Mouse (Mus musculus) ES-Bruce4 (cell line): ENCODE data around the gene Lgals1. TPM values are rescaled to one million over a fixed set of nuclear protein-coding genes. Genes with fewer than 3 reads are reported as not detected.
A peak's percentile ranks its signal among the peaks of the same experiment; 100 is the strongest.

Experiments
- H3K27ac ChIP-seq: 2 replicates; pipeline ENCODE4 v1.5.1; 2012; ENCODE audit warnings: low read length, inconsistent platforms; ENCODE audit not compliant: insufficient read depth
- H3K27me3 ChIP-seq: 2 replicates; pipeline ENCODE4 v1.6.1; 2012; ENCODE audit warnings: mild to moderate bottlenecking, low read length, inconsistent platforms; ENCODE audit not compliant: control insufficient read depth, poor library complexity, insufficient read depth, severe bottlenecking
- H3K36me3 ChIP-seq: 2 replicates; pipeline ENCODE4 v1.6.1; 2012; ENCODE audit warnings: inconsistent platforms, mild to moderate bottlenecking, low read length, moderate library complexity; ENCODE audit not compliant: control insufficient read depth, poor library complexity, insufficient read depth, severe bottlenecking
- H3K4me1 ChIP-seq: one replicate; pipeline ENCODE4 v1.8.1; 2011; ENCODE audit warnings: low read length; ENCODE audit not compliant: control insufficient read depth, insufficient read depth
- H3K4me3 ChIP-seq: 2 replicates; pipeline ENCODE4 v1.5.1; 2011; ENCODE audit warnings: low read depth, mild to moderate bottlenecking, low read length
- H3K9ac ChIP-seq: 2 replicates; pipeline ENCODE4 v1.6.1; 2012; ENCODE audit warnings: low read depth, mild to moderate bottlenecking, inconsistent platforms; ENCODE audit not compliant: poor library complexity, severe bottlenecking
- H3K9me3 ChIP-seq: replicated peaks from 2 replicates; pipeline ENCODE4 v1.6.1; 2012; ENCODE audit warnings: mild to moderate bottlenecking, low read length, inconsistent platforms; ENCODE audit not compliant: control insufficient read depth, poor library complexity, insufficient read depth, severe bottlenecking
- CTCF ChIP-seq: IDR thresholded peaks from one replicate; pipeline ENCODE4 v1.8.1; 2011; ENCODE audit warnings: low read depth, low read length
- EP300 ChIP-seq: IDR thresholded peaks from 2 replicates; pipeline ENCODE4 v1.6.1; 2011; ENCODE audit warnings: low read depth, low read length; ENCODE audit not compliant: insufficient read depth
- POLR2A ChIP-seq: IDR thresholded peaks from one replicate; pipeline ENCODE4 v1.8.1; 2011; ENCODE audit warnings: low read length; ENCODE audit not compliant: insufficient read depth
- polyA plus RNA-seq: library from polyadenylated mRNA; stranded (reverse); fragments of >200 nt; gene quantifications from 2 replicates; pipeline ENCODE4 v1.2.4, GENCODE M21; 2011; ENCODE audit warnings: low read depth; ENCODE audit not compliant: missing spikeins, insufficient read depth, insufficient read length

The Lgals1 gene
- polyA plus RNA-seq, 1 experiment: 225 TPM

GRCm38 (mm10) chr15:78942663-78943062 is 16.1 kb downstream of the Lgals1 start:
- TF ChIP-seq CTCF: peak; percentile 63
- no peak for TF ChIP-seq EP300
- Histone ChIP-seq H3K27ac (no peak overlapping the region), H3K4me1 (no peaks in the 10 kb centered on the region), H3K9me3 (no peaks in the 10 kb centered on the region), H3K36me3 (peaks cover 17% of the 10 kb centered on the region), H3K9ac (no peak overlapping the region), H3K27me3 (no peaks in the 10 kb centered on the region), H3K4me3 (0 out of 2 replicates have a peak overlapping the region, but pooled peaks have one; percentile 11)

GRCm38 (mm10) chr15:78946232-78946631 is 19.7 kb downstream of the Lgals1 start:
- TF ChIP-seq CTCF: no peak
- no peak for TF ChIP-seq EP300
- no peak for TF ChIP-seq POLR2A
- Histone ChIP-seq H3K9me3 (no peaks in the 10 kb centered on the region), H3K9ac (no peak overlapping the region), H3K4me3 (no peak overlapping the region), H3K4me1 (no peaks in the 10 kb centered on the region), H3K27me3 (no peaks in the 10 kb centered on the region), H3K27ac (no peak overlapping the region), H3K36me3 (0 out of 2 replicates have a peak, but pooled peaks cover 3% of the 10 kb centered on the region)

GRCm38 (mm10) chr15:78947657-78948056 is 21.1 kb downstream of the Lgals1 start, which contains the start of gene Triobp:
TSS of gene Triobp (plus strand) at chr15:78947724.
- Histone ChIP-seq H3K4me1 (no peaks in the 10 kb centered on the region), H3K9me3 (no peaks in the 10 kb centered on the region), H3K4me3 (peak within 1 kb of the TSS; percentile 55), H3K36me3 (no peaks in the 10 kb centered on the region), H3K9ac (peak within 1 kb of the TSS; percentile 26; the same call in 1 of the 2 replicates), H3K27me3 (no peaks in the 10 kb centered on the region), H3K27ac (no peak within 1 kb of the TSS)
- TF ChIP-seq POLR2A: peak; percentile 51
- no peak for TF ChIP-seq CTCF
- TF ChIP-seq EP300: no peak

- Histone ChIP-seq H3K27ac (no peak overlapping the region), H3K9ac (peak overlapping the region; percentile 26; the same call in 1 of the 2 replicates), H3K36me3 (no peaks in the 10 kb centered on the region), H3K27me3 (no peaks in the 10 kb centered on the region), H3K4me3 (peak overlapping the region; percentile 55), H3K4me1 (no peaks in the 10 kb centered on the region), H3K9me3 (no peaks in the 10 kb centered on the region)
- TF ChIP-seq EP300: no peak
- TF ChIP-seq CTCF: no peak
- TF ChIP-seq POLR2A: no peak
Observed at GRCm38 (mm10) chr15:78948152-78948725, 21.7 kb downstream of the Lgals1 start.

GRCm38 (mm10) chr15:78948883-78949282 is 22.4 kb downstream of the Lgals1 start:
- TF ChIP-seq CTCF: no peak
- TF ChIP-seq EP300: no peak
- no peak for TF ChIP-seq POLR2A
- Histone ChIP-seq H3K27me3 (no peaks in the 10 kb centered on the region), H3K4me3 (no peak overlapping the region), H3K9ac (no peak overlapping the region), H3K4me1 (no peaks in the 10 kb centered on the region), H3K36me3 (no peaks in the 10 kb centered on the region), H3K27ac (no peak overlapping the region), H3K9me3 (no peaks in the 10 kb centered on the region)

- H3K9me3 ChIP-seq: no peaks in the 10 kb centered on the region
- H3K4me3 ChIP-seq: no peak overlapping the region
- no peak overlapping the region for H3K27ac ChIP-seq
- no peaks in the 10 kb centered on the region for H3K36me3 ChIP-seq
- H3K4me1 ChIP-seq: no peaks in the 10 kb centered on the region
- no peaks in the 10 kb centered on the region for H3K27me3 ChIP-seq
- H3K9ac ChIP-seq: no peak overlapping the region
- TF ChIP-seq POLR2A (no peak), CTCF (no peak), EP300 (no peak)
Observed at GRCm38 (mm10) chr15:78955663-78956062, 29.1 kb downstream of the Lgals1 start.
